Mouse (Mus musculus) lung, postnatal 0 days (tissue): ENCODE measurements around the gene Greb1. TPM values are rescaled to one million over a fixed set of nuclear protein-coding genes. Genes with fewer than 3 reads are reported as not detected.

ENCODE experiments used
- ATAC-seq: fragments of 200-750 bp; cut with Nextera tagmentation; 2 replicates; pipeline ENCODE4 v1.8.0; 2017; ENCODE audit warnings: moderate library complexity
- DNase-seq: peaks from one replicate; pipeline ENCODE4 v3.0.0-alpha.2; 2016; ENCODE audit warnings: low spot score
- H3K27ac ChIP-seq: fragments of 300-500 bp; sonication (generic); 2 replicates; pipeline ENCODE4 v1.5.1; 2014; ENCODE audit warnings: antibody characterized with exemption, mild to moderate bottlenecking, low read length, mixed read lengths
- H3K27me3 ChIP-seq: fragments of 300-500 bp; sonication (generic); replicated peaks from 2 replicates; pipeline ENCODE4 v1.6.1; 2014; ENCODE audit warnings: low read length, mixed read lengths; ENCODE audit not compliant: insufficient read depth
- H3K36me3 ChIP-seq: fragments of 300-500 bp; sonication (generic); 2 replicates; pipeline ENCODE4 v1.6.1; 2014; ENCODE audit warnings: low read length, mixed read lengths; ENCODE audit not compliant: insufficient read depth
- H3K4me1 ChIP-seq: fragments of 300-500 bp; sonication (generic); 2 replicates; pipeline ENCODE4 v1.6.1; 2014; ENCODE audit warnings: antibody characterized with exemption, low read depth, low read length, mixed read lengths; ENCODE audit not compliant: insufficient read depth
- H3K4me2 ChIP-seq: fragments of 300-500 bp; sonication (generic); replicated peaks from 2 replicates; pipeline ENCODE4 v1.6.1; 2014; ENCODE audit warnings: low read depth, mild to moderate bottlenecking, low read length, moderate library complexity, mixed read lengths
- H3K4me3 ChIP-seq: fragments of 300-500 bp; sonication (generic); 2 replicates; pipeline ENCODE4 v1.5.1; 2014; ENCODE audit warnings: low read depth, low read length
- H3K9ac ChIP-seq: fragments of 300-500 bp; sonication (generic); replicated peaks from 2 replicates; pipeline ENCODE4 v1.6.1; 2014; ENCODE audit warnings: low read depth, mild to moderate bottlenecking
- H3K9me3 ChIP-seq: fragments of 300-500 bp; sonication (generic); 2 replicates; pipeline ENCODE4 v1.6.1; 2016; ENCODE audit warnings: low read length, mixed read lengths
- CTCF ChIP-seq: IDR thresholded peaks from 2 replicates; pipeline ENCODE4 v1.5.1; 2016; ENCODE audit warnings: antibody characterized with exemption, mild to moderate bottlenecking
- EP300 ChIP-seq: IDR thresholded peaks from 2 replicates; pipeline ENCODE4 v1.6.1; 2016; ENCODE audit warnings: antibody characterized with exemption, mild to moderate bottlenecking, control low read depth
- WGBS: fragments of 180-500 bp; shearing (Covaris S2); extraction: QIAGEN DNeasy Blood & Tissue Kit; methylation state at CpG from one replicate; pipeline ENCODE4 v1.1.7; 2014; 5-methylcytosine and 5-hydroxymethylcytosine counted together
- microRNA-seq: library from miRNA; unstranded; fragments of <30 nt; microRNA quantifications from one replicate; pipeline ENCODE4, GENCODE M21; 2016
- polyA plus RNA-seq: library from polyadenylated mRNA; unstranded; fragments of >200 nt; fragmentation: Nextera tagmentation; extraction: Ambion mirVana; gene quantifications from 2 replicates; pipeline ENCODE4 v1.2.1, GENCODE M21; 2015

Greb1 gene
- polyA plus RNA-seq, 1 experiment from 2014 or later: 1.1 TPM

DNA sequence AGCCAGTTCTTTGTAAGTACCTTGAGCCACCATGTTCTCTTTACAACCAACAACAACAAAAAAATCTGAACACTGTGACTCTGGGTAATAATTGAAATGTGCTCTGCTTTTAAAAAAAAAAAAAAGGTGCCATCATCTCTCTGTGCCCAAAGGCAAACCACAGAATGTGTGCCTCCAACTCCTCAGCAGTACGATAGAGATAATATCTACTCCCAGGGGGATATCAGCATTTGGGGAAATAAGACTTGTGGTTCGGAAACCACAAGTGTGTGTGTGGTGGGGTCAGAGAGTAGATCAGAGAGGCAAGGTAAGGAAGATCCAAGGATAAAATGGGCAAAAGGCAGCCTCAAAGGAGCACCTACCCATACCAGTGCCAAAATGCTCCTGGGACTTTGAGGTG is 169.3 kb downstream of the Greb1 start:
- TF ChIP-seq EP300 (no peak), CTCF (no peak)

DNA sequence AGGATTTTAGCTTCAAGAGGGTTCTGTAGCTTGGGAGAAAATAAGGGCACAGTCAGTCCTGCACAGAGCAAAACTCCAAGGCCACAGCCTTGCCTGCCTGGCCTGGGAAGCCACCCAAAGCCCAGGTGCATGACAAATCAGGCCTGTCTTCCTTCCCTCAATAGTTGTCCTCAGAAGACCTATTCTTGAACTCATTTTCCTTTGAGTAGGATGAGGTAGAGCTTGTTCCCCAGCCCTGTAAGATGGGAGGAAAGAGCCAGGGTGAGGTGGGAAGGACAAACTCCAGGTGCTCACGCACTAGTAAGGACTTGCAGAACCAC is 169.9 kb downstream of the Greb1 start:
- no peaks in the 10 kb centered on the region for H3K9me3 ChIP-seq
- DNase-seq: no peak
- no peaks in the 10 kb centered on the region for H3K36me3 ChIP-seq
- no peak for ATAC-seq
- no peak overlapping the region for H3K27ac ChIP-seq
- TF ChIP-seq CTCF (no peak), EP300 (no peak)
- H3K9ac ChIP-seq: no peak overlapping the region
- H3K4me3 ChIP-seq: no peak overlapping the region
- no peaks in the 10 kb centered on the region for H3K27me3 ChIP-seq
- WGBS: 90% methylated on average over 1 of the region's 1 CpGs
- H3K4me2 ChIP-seq: no peak overlapping the region
- no peaks in the 10 kb centered on the region for H3K4me1 ChIP-seq

More for the DNA sequence above, 169.3 kb downstream of the Greb1 start:
- H3K9ac ChIP-seq: no peak overlapping the region
- DNase-seq: no peak
- no peaks in the 10 kb centered on the region for H3K27me3 ChIP-seq
- 83% methylated on average over 2 of the region's 2 CpGs for WGBS
- no peak overlapping the region for H3K27ac ChIP-seq
- H3K36me3 ChIP-seq: no peaks in the 10 kb centered on the region
- H3K9me3 ChIP-seq: no peaks in the 10 kb centered on the region
- ATAC-seq: no peak
- no peak overlapping the region for H3K4me3 ChIP-seq
- no peaks in the 10 kb centered on the region for H3K4me1 ChIP-seq
- H3K4me2 ChIP-seq: no peak overlapping the region

GRCm38 (mm10) chr12:16630152-16630865 is 170.4 kb downstream of the Greb1 start:
- DNase-seq (no peak), ATAC-seq (no peak)
- H3K27ac ChIP-seq: no peak overlapping the region

More at GRCm38 (mm10) chr12:16630152-16630865, 170.4 kb downstream of the Greb1 start:
- TF ChIP-seq EP300 (no peak), CTCF (no peak)
- Histone ChIP-seq H3K4me2 (no peak overlapping the region), H3K27me3 (no peaks in the 10 kb centered on the region), H3K4me1 (no peaks in the 10 kb centered on the region), H3K4me3 (no peak overlapping the region), H3K9me3 (no peaks in the 10 kb centered on the region), H3K36me3 (no peaks in the 10 kb centered on the region), H3K9ac (no peak overlapping the region)
- WGBS: 47% methylated on average over 7 of the region's 7 CpGs

Small RNA genes within 50 kb of the gene (microRNA-seq; reads per million reads assigned to microRNA genes)
- gene Gm44305: not detected

Other genes starting within 250 kb of the Greb1 start
- 7.3 and 9.0 TPM in 2 replicates for gene Lpin1, start 189.9 kb downstream of the Greb1 start, polyA plus RNA-seq
- gene Ntsr2, start 147.5 kb downstream of the Greb1 start, polyA plus RNA-seq: 0.39 and 0.48 TPM in 2 replicates
- gene E2f6, start 10.1 kb upstream of the Greb1 start, polyA plus RNA-seq: 11.1 and 14.2 TPM in 2 replicates
- gene Rock2, start 94.0 kb upstream of the Greb1 start, polyA plus RNA-seq: 18.2 and 22.9 TPM in 2 replicates
- 10.6 and 11.5 TPM in 2 replicates for gene Pqlc3, start 199.5 kb upstream of the Greb1 start, polyA plus RNA-seq
- 13.6 and 16.9 TPM in 2 replicates for gene 2410004P03Rik, start 210.8 kb upstream of the Greb1 start, polyA plus RNA-seq